Mouse (Mus musculus) layer of hippocampus, adult 8-10 months (tissue): ENCODE results near the gene Gm49345. TPM values are rescaled to one million over a fixed set of nuclear protein-coding genes. Genes with fewer than 3 reads are reported as not detected.
"Not testable (repeated sequence)": the region's sequence is repeated elsewhere in the genome, so short reads cannot be mapped to it uniquely, and the experiment has no call there.

Source experiments
- DNase-seq, 2 experiments: peaks; one replicate each; pipeline ENCODE4 v3.0.0; 2022; ENCODE audit warnings: low spot score in 2 of 2
- total RNA-seq, 4 experiments: library from RNA; stranded (reverse); gene quantifications; 2 replicates each; pipeline ENCODE4 v1.2.4; 2022

Gm49345 gene
- total RNA-seq, result 1 to 10 TPM in 3 of 4 experiments, not detected in 1; 1.1 to 2.5 (median 1.7) TPM

- DNase-seq, result peak; percentile 83 to 86
Observed at GRCm38 (mm10) chr13:67637294-67638007, at the start of gene Gm49345, which contains the start of gene Zfp729a. Gene Gm49345 (minus strand): TSS chr13:67637769. Gene Zfp729a (minus strand): TSS chr13:67637791.

DNA sequence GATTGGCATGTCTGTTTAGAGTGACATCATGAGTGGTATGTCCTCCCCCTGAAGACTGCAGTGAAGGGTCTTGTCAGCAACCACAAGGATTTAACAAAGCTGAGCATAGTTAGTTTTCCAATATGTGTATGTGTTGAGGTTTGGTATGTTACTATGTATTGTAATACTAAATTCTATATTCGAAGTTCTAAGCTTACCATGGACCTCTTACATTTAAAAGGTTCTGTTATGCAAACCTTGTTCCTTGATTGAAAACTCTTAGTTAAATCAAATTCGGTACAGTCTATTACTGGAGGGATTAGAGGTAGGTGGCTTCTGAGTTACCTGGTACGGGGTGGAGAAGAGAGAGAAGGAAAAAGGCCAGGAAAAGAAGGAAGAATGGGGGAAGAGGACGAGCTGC lies 49.4 kb upstream of the Gm49345 start, which contains the start of gene Zfp738:
Gene Zfp738, minus strand, starts transcription at position 101 of the 400 bp plus-strand sequence.
- DNase-seq, result no peak

DNA sequence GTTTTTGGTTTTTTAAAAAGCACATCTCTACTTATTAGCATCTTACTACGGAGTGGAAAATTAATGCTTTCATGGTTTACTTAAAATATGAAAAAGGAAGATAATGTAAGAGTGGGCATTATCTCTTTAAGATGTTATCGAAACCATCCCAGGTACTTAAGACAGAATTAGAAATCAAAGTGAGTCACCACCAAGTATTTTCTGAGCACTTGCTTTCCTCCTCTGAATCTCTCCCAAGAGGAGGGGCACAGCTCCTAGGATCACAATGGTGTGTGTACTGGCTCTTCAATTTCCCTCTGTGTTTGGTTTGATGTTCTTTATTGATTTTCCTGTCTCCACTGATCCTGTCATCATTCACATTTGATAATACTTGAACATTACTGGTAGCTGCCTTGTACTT lies 46.3 kb upstream of the Gm49345 start:
- DNase-seq, result not testable (repeated sequence)

GRCm38 (mm10) chr13:67682959-67683735 lies 45.6 kb upstream of the Gm49345 start:
- DNase-seq, result peak; percentile 84 to 89

DNA sequence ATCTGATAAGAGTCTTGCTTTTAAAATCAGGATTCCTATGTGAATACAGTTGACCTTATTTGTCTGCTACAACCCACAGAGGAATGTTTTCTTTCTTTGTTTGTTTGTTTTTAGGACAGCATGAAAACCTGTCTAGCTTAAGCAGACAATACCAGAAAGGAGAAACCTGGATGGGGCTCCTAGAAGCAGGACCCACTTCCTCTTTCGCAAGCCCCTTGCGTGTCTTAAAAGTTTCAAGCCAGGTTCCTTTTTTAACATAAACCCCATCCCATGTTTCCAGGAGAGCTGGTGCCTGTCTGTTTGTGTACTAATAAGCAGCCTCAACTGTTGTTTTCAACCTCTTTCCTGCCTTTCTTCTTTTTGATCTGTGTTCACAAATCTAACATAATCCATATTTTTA lies 37.3 kb upstream of the Gm49345 start:
- no peak for DNase-seq

DNA sequence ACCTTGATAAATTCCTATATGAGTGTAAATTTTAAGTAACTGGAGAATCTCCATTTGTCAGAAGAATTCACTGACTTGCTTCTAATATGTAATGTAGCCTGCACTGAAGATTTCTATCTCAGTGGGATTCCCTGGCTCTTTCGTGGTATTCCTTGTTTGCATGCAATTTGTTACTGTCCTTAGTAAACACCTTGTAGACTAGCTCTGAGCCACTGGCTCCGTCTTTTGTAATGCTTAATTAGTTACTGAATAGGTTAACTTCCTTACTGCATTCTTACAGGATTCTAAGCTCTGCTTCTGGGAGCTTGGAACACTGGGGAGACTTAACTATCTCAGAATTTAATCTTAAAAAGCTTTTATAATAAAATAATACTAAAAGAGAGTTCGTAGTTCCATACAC lies 14.9 kb upstream of the Gm49345 start:
- no peak for DNase-seq

DNA sequence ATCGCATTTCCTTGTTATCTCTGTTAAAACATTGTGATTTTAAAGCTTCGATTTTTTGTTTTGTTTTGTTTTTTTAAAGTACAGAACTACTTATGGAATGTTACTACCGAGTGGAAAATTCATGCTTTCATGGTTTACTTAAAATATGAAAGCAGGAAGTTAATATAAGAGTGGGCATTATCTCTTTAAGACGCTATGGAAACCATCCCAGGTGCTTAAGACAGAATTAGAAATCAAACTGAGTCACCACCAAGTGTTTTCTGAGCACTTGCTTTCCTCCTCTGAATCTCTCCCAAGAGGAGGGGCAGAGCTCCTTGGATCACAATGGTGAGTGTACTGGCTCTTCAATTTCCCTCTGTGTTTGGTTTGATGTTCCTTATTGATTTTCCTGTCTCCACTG lies 27.5 kb downstream of the Gm49345 start:
- DNase-seq, result no peak

DNA sequence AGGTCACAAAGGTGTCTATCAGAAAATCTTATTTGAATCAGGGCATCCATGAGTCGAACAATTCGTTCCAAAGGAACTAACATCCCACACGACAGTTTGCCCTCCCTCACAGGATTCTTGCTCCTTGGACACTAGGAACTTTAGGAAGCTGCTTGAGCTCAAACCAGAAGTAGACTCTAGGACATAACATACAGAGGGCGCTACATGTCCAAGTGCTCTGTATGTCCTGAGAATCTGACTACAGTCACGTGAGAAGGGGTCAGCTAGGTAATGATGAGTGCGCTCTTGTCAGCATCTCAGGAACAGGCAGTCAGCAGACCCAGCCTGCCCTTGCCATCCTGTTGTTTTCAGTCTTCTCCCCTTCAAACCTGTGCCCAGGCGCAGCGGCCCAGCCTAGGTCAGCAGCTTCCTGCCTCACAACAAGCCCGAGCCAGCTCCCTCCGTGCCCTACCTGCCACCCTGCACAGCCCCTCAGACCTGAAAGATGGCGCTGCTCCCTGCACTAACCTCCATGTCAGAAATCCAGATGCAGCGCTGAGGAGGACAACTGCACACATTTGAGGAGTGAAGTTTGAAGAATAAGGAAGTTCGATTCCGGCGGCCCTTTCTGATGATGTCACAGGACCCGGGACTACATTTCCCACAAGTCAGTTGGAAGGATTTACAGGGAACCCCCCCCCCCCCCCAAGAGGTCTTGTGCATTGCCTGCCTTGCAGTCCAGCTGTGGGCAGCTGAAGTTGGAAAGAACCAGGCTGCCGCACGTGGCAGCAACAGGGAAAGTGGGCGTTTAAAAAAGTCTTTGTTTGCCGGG lies 28.3 kb downstream of the Gm49345 start, which contains the start of gene Zfp729b:
Gene Zfp729b, minus strand, starts transcription at position 642 of the 811 bp plus-strand sequence.
- DNase-seq, result peak; percentile 85 to 90

- DNase-seq, result no peak
Observed at GRCm38 (mm10) chr13:67572591-67573189, 64.9 kb downstream of the Gm49345 start.

DNA sequence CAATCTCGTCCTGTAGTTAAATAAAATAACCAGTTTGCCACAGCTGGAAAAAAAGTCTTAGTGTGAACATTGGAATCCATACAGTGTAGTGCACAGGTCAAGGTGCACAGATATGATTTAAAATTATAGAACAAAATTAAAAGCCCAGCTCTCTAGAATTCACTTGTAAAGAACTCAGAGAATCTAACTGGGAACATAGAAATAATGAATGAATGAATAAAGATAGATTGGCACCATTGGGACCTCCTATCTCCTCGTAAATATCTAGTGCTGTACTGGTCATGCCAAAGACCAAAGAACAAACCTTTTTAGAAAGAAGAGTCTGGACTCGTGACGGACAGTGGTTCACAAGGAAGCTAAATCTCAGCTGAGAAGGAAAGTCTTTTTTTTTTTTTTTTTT lies 83.8 kb downstream of the Gm49345 start, which contains the start of gene Zfp748:
Gene Zfp748, minus strand, starts transcription at position 101 of the 400 bp plus-strand sequence.
- no peak for DNase-seq

DNA sequence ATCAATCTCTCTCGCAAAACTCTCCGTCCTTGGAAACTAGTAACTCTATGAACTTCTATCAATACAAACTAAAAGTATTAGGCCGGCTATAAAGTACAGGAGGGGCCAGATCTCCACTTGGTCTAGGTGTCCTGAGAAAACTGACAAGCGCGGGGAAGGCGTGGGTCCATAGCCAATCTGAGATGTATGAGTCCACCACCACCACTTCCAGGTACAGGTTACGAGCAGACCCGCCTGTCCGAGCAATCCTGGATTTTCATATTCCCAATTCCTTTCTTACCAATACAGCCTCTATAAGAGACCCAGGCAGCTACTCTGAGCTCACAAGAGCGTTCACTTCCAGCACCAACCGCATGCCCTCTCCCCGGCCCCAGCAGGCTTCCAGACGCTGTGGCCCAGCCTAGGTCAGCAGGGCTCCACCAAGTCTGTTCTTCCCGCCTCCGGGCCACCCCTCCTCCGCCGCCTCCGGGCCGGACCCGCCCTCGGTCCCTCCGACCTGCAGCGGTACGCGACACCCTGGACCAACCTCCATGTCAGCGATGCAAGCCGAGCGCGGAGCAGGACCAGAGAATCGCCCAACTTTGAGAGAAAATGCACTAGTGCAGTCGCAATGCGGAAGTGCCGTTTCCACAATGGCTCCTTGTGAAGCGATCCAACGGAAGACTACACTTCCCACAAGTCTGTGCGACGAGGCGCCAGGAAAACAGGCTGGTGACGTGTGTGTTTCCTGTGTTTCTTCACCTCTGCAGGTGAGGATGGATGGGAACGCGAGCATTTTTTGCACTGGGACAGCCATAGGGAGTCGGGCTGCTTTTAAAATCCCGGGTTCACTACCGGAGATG lies 84.8 kb downstream of the Gm49345 start:
- peak; percentile 89 for DNase-seq

DNA sequence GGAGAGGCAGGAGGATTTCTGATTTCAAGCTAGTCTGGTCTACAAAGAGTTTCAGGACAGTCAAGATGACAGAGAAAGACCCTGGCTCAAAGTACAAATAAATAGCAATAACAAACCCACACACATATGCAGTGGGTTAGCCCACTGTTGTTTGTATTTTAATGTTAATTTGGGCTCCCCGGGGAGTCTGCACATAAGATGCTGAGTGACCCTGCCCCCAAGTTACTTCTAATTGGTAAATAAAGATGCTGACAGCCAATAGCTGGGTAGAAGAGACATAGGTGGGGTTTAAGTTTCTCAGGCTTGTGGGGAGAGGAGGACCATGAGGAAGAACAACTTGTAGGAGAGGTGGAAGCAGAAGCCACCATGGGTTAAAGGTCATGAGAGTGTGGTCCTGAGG lies 91.6 kb downstream of the Gm49345 start:
- DNase-seq, result no peak

Other genes with a start within 250 kb of the Gm49345 start
- 1 to 10 TPM; 2.2 to 4.5 (median 2.4) TPM for gene Zfp429, start 237.9 kb downstream of the Gm49345 start, total RNA-seq
- gene Zfp459, start 216.4 kb downstream of the Gm49345 start, total RNA-seq, result 1 to 10 TPM; 3.4 to 5.9 (median 4.4) TPM
- 10 to 100 TPM; 10.5 to 18.9 (median 15.5) TPM for gene Zfp874a, start 186.1 kb downstream of the Gm49345 start, total RNA-seq
- gene Zfp874b, start 153.5 kb downstream of the Gm49345 start, total RNA-seq, result 10 to 100 TPM; 12.4 to 23.2 (median 17.5) TPM
- gene Zfp58, start 137.2 kb downstream of the Gm49345 start, total RNA-seq, result 10 to 100 TPM in 2 of 4 experiments, 1 to 10 TPM in 2; 8.4 to 12.4 (median 10.4) TPM
- under 1 TPM in 1 of 4 experiments, not detected in 3; 0.25 TPM for gene Gm26965, start 111.6 kb downstream of the Gm49345 start, total RNA-seq
- gene Zfp87, start 111.6 kb downstream of the Gm49345 start, total RNA-seq, result 10 to 100 TPM; 21.4 to 24.6 (median 23.7) TPM
- 10 to 100 TPM in 3 of 4 experiments, 1 to 10 TPM in 1; 9.4 to 12.5 (median 10.5) TPM for gene Zfp748, start 83.9 kb downstream of the Gm49345 start, total RNA-seq
- gene Zfp729b, start 28.1 kb downstream of the Gm49345 start, total RNA-seq, result 10 to 100 TPM in 1 of 4 experiments, 1 to 10 TPM in 3; 8.7 to 10.2 (median 9.1) TPM
- gene Zfp729a, start within 50 bp of the Gm49345 start, total RNA-seq, result 10 to 100 TPM in 3 of 4 experiments, 1 to 10 TPM in 1; 9.2 to 12.6 (median 10.6) TPM
- 10 to 100 TPM; 21.2 to 33.3 (median 30.4) TPM for gene Zfp738, start 49.3 kb upstream of the Gm49345 start, total RNA-seq
- 10 to 100 TPM; 12.4 to 20.6 (median 16.4) TPM for gene Zfp65, start 91.4 kb upstream of the Gm49345 start, total RNA-seq
- gene Zfp85, start 117.5 kb upstream of the Gm49345 start, total RNA-seq, result 1 to 10 TPM; 4.5 to 7.8 (median 7.0) TPM
- 1 to 10 TPM; 3.5 to 7.2 (median 5.1) TPM for gene Zfp493, start 141.9 kb upstream of the Gm49345 start, total RNA-seq
- gene Zfp273, start 176.0 kb upstream of the Gm49345 start, total RNA-seq, result 1 to 10 TPM; 7.6 to 9.3 (median 8.5) TPM
- 10 to 100 TPM; 10.6 to 13.8 (median 12.9) TPM for gene Gm10037, start 193.3 kb upstream of the Gm49345 start, total RNA-seq
- gene BC048507, start 225.6 kb upstream of the Gm49345 start, total RNA-seq, result not detected